Mouse (Mus musculus) kidney, adult 10 weeks (tissue): ENCODE results near the gene Klrg2. TPM values are rescaled to one million over a fixed set of nuclear protein-coding genes. Genes with fewer than 3 reads are reported as not detected.

ENCODE experiments used
- polyA plus RNA-seq: library from polyadenylated mRNA; stranded (reverse); fragments of 350-450 nt; fragmentation: Illumina TruSeq; extraction: RNeasy Lipid Tissue Mini Kit (QIAGEN cat#74804); gene quantifications from one replicate; pipeline ENCODE4 v1.2.3, GENCODE M21; 2014; ENCODE audit warnings: low read depth, low replicate concordance

Klrg2 gene
- polyA plus RNA-seq = 0.24 TPM

GRCm38 (mm10) chr6:38636852-38637618 lies at the start of gene Klrg2:
Klrg2 (minus strand) TSS chr6:38637242.

GRCm38 (mm10) chr6:38662714-38663615 lies 25.9 kb upstream of the Klrg2 start, which contains the start of gene Clec2l:
Clec2l (plus strand) TSS chr6:38663069.

Other genes with a start within 250 kb of the Klrg2 start
- 23.2 TPM for gene Ubn2, start 203.3 kb downstream of the Klrg2 start, polyA plus RNA-seq
- 3.6 TPM for gene Fmc1, start 103.7 kb downstream of the Klrg2 start, polyA plus RNA-seq
- gene Luc7l2, start 85.9 kb downstream of the Klrg2 start, polyA plus RNA-seq = 197 TPM
- gene Clec2l, start 25.8 kb upstream of the Klrg2 start, polyA plus RNA-seq = not detected
- gene Tbxas1, start 238.2 kb upstream of the Klrg2 start, polyA plus RNA-seq = 9.8 TPM
- gene Hipk2, start 238.9 kb upstream of the Klrg2 start, polyA plus RNA-seq = 49.7 TPM